Mouse (Mus musculus) c-Kit-positive CD71-positive TER-119-positive erythroid progenitor cells, embryonic 14.5 days (primary cell): ENCODE results near the gene Cyth2.

ENCODE experiments used
- DNase-seq: peaks from one replicate; pipeline ENCODE4 v3.0.0-alpha.2; 2013; ENCODE audit warnings: low spot score

The Cyth2 gene

DNA sequence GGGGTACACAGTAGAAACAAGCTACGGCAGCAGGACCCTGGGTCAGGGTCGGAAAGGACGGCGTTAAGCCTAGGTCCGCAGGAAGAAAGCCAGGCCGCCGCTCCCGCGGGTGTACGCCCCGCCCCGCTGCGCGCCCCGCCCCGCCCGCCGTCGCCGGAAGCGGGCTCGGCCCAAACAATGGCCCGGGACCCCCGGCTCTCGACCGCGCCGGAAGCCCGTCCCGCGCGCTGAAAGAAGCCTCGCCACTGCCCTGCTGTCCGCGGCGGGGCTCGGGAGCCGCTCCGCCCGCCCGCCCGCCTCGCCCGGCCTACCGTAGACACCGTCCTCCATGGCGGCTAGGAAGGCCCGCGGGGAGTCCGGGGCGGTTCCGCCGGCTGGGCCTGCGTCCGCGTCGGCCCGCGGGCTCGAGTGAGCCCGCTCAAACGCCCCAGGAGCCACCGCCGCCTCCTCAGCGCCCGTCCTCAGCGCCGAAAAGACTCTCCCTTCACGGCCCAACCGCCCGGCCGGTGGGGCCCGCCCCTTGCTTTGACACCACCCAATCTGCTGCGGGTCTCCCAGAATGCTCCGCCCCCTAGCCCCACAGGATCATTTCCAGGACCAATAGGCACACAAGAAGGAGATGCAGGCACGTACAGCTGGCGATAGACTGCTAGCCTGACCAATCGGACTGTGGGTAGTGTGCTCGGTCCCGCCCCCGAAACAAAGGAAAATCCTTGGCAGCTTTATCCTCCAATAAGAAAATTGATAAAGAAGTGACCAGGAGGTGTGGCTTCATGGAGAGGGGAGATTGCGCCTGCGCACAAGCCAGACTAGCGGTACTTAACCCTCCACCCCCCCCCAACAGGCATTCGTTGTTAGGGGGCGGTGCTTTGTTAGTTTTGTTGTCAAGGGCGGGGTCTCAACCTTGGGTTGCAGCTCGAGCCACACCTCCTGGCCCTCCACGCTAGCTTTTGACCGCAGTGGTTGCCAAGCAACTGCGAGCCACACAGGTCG is at the start of gene Cyth2:
Gene Cyth2 (minus strand): TSS at position 795 of the 993 bp plus-strand sequence.
- peak; percentile 100 for DNase-seq

DNA sequence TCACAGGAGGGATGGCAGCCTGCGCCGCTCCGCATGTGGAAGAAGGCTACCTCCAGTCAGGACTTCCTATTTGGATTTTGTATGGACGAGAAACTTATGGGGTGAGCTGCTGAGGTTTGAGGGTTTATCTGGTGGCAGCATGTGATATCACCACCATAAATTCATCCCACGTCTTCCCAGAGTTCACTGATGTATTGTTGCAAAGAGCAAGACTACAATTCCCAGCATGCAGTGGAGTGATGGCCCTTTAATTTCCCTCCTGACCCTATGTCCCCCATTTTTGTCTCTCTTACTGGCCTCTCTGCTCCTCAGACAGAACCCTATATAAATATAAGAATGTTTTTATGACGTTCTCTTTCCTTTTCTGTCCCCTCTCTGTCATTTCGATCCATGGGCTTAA is 48.4 kb upstream of the Cyth2 start:
- no peak for DNase-seq

DNA sequence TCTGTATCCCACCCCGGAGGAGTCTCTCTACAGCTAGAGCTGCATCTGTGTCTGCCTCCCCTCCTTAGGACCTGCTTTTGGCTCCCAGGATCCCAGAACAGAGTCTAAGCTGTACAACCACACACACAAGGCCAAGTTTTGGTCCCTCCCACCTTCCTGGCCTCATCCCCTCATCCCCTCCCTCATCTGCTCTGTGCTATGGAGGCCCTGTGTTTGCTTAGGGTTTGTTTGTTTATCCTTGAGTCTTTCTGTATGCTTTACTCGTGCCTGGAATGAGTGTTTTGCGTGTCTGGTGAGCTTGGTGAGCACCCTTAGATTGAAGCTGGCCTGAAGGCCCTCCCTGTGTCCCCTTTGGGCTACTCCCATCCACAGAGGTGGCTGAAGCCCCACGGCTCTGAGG is 44.6 kb upstream of the Cyth2 start:
- DNase-seq = no peak

DNA sequence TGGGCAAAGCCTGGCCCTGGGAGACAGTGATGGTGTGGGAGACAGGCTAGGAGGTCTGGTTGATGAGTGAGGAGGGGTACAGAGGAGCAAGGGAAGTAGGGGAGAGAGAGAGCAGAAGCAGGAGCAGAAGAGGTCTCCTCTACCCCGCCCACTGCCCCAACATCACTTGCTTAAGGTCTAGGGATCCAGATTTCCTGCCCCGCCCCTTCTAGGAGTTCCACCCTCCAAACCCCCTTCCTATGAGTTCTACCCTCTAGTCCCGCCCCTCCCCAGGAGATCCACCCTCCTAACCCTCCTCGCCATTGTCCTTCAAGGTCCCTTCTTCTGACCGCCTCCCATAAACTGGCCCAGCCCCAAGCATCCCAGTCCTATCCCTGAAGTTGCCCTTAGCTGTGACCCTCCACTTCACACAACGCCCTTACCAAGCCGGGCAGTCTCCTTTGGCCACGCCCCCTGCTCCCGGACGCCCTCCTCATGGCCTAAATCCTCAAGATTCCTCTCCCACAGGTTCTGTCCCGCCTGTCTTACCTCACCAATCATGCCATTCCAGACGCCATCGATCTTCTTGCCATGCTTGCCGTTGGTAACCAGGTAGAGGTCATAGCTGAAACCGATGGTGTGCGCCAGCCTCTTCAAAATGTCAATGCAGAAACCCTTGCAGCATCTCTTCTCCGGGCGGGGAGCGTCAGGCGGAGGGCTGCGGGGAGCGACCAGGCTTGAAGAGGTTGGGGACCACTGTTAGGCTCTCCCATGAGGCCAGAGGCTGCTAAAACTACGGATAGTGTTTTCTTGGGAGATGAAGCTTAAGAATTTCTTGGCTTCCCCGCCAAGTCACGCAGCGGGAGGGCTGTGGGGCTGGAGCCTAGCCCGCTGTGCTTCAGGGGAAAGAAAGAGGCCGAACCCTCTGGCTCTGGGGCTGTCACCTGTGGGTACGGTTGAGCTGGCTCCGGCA is 42.8 kb upstream of the Cyth2 start:
- no peak for DNase-seq

DNA sequence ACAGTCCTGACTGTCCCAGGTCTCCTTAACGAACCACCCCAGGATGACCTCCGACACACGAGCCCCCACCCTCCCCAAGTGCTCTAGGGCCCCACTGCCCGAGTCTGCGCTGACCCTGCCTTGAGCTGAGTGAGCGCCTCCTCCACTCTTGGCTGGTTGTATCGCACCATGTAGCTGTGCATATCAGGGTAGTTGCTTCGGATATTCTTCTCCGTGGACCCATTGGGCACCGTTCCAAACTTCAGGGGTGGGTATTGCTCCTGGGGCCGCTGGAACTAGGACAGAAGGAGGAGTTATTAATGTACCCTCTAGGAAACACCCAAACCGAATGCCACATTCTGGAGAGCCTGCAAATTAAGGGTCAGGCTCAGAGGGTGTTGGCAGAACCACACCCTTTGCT is 38.7 kb upstream of the Cyth2 start:
- DNase-seq = no peak

DNA sequence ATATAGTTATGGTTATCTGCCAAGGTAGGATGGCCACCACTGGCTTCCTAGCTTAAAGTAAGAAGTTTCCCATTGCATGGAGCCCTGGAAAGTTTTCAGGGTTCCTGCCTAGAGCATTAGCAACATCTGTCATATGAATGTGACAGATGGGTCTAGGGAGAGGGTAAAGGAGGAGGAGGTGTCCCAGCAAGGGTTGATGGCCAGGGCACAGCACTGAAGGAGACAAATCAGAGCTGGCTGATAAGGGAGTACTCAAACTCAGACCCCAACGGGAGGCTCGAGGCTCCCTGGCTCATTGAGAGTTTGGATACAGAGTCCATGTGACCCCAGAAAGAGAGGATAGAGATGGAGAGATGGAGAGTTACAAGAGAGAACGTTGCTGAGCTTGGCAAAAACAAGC is 36.3 kb upstream of the Cyth2 start:
- DNase-seq = no peak

DNA sequence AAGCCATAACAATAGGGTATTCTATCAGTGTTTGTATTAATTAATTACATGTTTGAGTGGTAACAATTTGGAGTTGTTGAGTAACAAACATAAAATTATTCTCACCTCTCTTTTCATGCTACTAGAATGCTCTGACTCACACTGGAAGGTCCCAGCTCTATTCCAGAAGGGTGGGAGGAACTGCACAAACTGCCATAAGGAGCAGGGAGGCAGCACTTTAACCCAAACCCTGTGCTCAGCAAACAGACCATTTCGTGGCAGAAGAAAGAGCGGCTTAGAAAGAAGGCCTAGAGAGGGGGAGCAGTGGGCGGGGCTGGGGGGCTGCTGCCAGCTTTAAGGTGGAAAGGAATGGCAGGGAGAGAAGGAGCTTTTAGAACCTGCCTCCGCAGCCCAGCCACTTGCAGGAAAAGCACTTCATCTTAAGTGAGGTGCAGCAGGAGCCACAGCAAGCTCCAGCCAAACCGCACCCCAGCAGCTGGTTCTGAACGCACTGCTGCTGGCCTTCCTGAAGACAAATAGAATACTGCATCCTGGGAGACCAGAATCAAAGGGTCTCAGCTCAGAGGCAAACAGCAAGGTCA is 34.2 kb upstream of the Cyth2 start:
- DNase-seq = no peak

DNA sequence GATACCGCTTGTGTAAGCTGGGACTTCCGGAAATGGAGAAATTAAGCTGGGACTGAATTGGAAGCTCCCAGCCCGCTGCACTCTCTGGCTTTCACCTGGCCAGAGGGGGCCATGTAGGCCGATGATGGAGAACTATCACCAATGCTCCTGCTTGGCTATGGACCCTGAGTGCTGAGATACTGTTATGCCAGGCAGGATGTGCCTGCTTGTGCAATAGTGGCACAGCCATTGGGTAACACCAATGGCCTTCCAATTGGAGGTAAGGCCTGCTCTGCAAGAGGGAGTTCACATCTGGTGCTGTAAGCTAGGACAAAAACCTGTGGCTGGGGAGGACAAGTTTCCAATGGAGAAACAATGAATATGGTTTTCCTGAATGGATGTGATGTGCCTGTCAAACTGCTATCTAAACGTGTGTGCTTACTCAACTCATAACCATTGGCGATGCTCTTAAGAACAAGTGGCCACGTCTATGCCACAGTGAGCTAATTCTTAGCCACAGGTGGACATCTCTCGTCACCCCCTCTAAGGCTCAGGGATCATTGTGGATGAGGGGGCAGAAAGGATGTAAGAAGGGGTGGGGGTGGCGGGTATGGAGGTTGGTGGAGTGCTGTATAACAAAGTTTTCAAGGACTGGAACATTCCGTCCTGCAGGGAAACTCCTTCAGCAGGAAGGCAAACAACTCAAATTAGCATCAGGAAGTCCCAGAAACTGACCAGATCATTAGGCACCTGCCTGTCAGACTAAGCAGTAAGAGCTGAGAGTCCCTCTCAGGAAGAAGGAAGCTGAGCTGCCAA is 28.8 kb upstream of the Cyth2 start:
- DNase-seq = no peak

DNA sequence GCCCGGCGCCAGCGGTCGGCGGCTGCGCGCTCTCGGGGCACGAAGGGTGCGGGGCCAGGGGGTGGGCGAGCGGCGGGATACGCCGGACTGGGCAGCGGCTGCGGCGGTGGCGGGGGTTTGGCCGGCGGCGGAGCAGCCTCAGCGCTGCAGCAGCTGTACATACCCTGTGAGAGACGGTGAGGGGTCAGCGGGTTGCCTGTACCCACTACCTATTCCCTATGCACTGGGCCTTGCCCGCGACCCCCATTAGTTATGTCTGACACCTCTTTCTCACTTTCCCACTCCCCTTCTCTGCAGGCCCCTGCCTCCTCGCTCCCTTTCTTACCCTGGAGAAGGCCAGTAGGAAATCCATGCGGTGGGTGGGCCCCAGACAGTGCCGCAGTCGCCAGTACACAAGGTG is 19.5 kb upstream of the Cyth2 start:
- no peak for DNase-seq

DNA sequence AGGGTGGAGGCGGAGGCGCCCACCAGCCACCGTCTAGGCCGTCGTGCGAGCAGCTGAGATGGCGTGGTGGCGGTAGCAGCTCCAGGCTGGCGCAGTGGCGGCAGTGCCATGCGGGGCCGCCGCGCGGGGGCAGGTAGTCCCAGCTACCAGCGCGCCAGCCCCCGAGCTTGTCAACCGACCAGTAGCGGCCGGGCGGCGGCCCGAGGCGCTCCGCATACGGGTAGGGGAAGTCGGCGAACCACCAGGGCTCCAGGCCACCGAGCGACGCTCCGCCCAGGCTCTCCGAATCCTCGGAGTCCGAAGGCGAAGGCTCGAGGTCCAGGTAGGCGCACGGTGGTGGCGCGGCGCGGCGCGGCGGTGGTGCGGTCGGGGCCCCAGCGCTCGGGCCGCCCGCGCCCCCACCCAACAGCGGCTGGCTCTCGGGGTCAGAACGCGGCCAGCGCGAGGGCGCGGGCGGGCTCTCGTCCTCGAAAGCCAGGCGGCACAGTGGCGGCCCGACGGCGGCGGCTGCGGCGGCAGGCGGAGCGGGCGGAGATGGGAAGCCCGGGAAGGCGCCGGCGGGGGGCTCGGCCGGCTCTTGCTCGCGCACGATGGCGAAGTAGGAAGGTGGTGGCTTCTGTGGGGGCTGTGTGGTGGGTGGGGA is 18.9 kb upstream of the Cyth2 start:
- DNase-seq = no peak

DNA sequence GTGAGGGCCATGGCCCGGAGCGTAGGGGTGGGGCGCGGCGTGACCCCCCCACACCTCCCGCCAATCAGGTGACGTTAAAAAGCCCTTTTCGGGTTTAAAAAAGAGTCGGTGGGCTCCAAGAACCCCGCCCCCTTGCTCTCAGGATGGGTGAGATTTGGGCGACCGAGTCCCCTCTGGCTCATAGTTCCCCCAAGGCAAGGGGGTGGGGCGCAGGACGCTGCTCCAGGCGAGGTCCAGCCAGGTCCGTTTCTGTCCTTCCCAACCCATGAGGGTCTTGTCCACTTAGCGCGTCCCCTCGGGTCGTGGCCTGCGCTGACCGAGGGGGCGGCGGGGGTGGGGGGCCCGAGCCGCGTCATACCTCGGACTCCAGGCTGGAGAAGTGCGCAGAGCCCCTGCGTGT is 18.0 kb upstream of the Cyth2 start:
- DNase-seq = no peak

DNA sequence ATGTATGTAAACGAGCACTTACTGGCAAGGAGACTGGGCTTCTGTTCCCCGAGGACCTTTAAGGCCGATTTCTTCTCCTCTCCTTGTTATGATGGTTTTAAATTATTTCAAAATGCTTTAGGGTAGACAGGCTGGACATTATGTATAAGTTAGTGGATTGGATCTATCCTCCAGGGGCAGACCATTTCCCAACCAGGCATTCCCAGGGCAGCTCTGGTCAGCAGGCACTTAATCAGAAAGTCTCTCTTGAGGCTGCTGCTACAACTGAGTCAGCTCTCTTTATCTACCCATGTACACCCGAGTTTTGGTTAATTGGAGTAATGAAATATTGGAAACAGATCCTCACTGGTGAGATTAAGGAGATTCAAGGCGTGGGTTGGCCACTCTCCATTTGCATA is 16.7 kb upstream of the Cyth2 start:
- DNase-seq = no peak

DNA sequence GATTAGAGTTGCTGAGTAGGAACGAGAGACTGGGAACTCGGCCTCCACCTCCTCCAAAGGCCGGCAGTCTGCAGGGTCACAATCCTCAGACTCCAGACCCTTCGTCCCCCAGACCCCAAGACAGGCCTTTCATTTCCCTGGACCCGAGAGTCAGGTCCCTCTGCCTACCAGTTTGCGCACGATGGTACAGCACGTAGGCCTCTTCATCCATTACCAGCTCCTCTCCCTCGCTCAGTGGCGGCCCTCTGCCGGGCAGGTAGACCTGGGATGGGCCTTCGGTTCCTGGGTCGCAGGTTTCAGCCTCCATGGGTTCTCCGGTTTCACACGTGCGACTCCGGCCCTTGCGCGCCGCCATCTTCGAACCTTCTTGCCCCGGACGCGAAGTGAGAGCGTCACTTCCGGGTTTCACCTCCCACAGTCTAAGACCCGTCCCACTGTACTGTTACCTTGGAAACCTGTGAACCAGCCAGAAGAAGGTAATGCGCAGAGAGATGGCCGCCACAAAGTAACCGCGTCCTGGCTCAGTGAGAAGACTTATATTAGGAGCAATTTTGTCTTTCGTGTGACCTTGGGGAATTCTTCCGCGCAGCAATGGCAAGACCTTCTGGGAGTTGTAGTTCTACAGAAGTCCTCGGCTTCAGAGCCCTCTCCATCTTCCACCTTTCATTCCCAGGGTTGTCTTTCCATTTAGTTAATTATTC is 16.2 kb upstream of the Cyth2 start, which contains the start of gene Grwd1:
Gene Grwd1 (minus strand): TSS at position 518 of the 701 bp plus-strand sequence.
- peak; percentile 79 for DNase-seq

DNA sequence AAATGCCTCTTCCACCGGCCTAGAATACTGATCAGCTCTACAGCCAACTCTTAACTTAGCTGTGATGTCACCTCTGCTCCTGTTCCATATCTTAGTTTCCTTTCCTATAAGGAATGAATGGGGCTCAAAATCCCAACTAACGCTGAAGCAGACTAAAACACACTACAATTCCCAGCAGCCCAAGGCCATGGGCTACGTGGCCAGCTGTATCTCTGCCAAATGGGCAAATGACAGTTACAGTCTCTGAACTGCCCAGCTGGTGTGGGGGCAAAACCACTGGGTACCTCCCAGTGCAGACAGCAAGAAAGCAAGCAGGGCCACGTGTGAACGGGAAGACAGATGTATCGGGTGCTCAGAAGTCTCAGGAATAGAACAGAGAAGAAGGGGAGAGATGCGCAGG is 12.2 kb upstream of the Cyth2 start:
- DNase-seq = no peak

DNA sequence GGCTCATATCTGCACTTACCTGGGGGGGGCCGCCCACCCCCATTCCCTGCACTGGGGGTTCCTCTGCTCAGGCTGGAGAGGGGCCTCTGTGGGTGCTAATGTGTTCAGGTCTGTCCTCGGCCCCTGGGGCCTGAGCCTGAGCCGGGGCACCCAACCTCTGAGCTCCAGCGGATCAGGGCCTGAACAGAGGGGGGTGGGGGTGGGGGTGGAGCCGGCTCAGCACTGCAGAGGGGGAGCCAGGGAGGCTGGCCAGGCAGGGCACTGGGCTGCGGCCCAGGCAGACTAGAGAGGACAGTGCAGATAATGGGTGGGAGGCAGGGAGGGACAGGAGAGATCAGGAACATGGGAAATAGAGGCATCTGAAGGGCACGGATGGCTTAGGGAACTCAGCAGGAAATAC is 10.2 kb upstream of the Cyth2 start, which contains the start of gene Kcnj14:
Gene Kcnj14 (minus strand): TSS at position 185 of the 400 bp plus-strand sequence.
- DNase-seq = no peak

DNA sequence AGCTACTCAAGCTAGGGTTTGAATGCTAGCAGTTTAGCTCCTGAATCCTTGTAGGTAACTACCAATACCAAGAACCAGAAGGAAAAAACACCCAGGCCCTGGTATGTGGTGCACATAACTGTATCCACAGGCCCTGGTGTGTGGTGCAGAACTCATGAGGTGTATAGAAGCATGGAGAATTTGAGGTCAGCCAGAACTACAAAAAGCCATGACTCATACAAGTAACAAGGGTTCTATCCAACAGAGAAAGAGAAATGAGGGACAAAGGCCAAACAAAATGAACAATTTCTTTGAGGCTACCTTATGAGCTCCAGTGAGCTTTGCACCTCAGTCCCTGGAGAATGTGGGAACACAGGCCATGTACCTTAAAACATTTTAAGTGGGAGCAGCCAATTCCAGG is 6.5 kb upstream of the Cyth2 start:
- DNase-seq = no peak

DNA sequence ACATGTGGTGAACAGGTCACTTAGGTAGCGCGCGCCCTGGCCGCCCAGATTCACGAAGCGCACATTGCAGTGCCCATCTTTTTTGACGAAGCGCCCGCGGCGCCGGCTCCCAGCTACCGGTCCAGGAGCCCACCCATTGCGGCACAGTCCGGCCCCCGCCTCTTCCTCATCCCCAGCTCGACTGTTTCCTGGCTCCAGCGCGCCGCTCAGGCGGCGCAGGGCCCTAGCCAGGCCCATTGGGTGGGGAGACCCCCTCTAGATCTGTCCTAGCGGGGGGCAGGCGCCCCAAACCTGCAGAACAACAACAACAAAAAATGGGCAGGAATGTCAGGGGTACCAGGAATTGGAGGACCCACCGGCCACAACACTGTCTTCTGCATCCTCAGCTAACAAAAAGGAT is 5.5 kb upstream of the Cyth2 start:
- DNase-seq = no peak

DNA sequence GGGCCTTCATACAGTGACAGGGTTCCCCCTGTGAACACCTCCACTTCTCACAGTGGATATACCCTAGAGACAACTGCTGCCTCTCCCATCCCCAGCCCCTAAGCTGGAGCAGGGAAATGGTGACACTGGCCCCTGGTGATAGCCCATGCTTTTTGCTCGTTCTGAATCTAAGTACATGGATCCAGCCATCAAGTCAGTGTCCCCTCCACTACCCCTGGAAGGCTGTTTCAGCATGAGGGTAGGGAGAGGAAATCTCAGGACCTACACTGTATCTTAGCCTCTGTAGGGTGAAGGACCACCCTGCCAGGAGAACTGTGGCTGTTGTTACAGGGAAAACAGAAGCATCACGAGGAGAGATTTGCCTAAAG is 1.6 kb upstream of the Cyth2 start:
- no peak for DNase-seq

DNA sequence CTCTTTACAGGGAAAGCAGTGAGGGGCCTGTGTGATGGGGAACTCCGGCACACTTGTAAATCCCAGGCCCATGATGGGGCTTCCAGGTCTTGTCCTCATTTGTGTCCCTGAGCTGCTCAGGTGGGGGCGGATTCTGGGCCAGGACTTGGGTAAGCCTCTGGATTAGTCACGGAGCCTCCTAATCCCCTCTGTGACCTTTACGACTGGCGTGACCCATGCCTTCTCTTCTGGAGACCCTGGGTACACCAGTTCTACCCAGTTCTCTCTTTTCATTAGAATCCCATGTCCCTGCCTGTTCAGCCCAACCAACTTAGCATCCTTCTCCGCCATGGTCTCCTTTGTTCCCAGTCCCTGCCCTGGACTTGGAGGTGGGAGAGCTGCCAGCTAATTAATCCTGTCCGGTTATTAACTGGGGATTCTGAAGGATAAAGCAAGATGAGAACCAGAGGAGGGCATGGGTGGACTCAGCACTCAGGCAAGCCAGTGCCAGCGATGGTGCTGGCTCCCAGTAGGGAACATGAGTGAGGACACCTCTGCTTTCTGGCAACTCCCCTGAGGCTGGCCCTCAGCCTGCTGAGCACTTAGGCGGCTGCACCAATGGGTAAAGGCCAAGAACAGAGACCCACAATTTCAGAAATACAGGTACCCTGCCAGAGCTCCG is 1.1 kb upstream of the Cyth2 start:
- no peak for DNase-seq

DNA sequence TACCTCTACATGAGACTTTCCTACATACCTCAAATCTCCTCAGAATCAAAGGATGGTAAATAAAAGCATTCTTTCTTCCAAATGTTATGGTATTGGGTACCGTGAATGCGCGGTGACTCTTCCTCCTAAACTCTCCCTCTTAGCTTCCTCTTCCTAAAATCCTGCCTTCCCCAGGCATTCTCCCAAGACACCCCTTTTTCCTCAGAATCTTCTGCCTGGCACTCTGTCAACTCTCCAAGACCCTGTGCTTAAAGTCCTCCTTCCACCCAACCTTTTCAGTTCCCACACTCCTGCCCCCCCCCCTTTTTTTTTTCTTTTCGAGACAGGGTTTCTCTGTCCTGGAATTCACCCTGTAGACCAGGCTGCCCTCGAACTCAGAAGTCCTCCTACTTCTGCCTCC is 460 bp upstream of the Cyth2 start:
- DNase-seq = no peak
